Mouse (Mus musculus) lung, postnatal 4 days (tissue): ENCODE results near the gene Pou3f4.
"Not testable (repeated sequence)": the region's sequence is repeated elsewhere in the genome, so short reads cannot be mapped to it uniquely, and the experiment has no call there.

ENCODE experiments used
- DNase-seq, 2 experiments: peaks; one replicate each; pipeline ENCODE4 v3.0.0; 2021

The Pou3f4 gene

GRCm38 (mm10) chrX:110814151-110814571, at the start of gene Pou3f4:
Gene Pou3f4 (plus strand): TSS chrX:110814280.
- DNase-seq, result peak; percentile 13 to 51

GRCm38 (mm10) chrX:110765939-110766338, 48.1 kb upstream of the Pou3f4 start:
- no peak for DNase-seq

- DNase-seq, result not testable (repeated sequence)
Observed at GRCm38 (mm10) chrX:110774807-110775206, 39.3 kb upstream of the Pou3f4 start.

GRCm38 (mm10) chrX:110802502-110802901, 11.6 kb upstream of the Pou3f4 start:
- DNase-seq, result no peak

- no peak for DNase-seq
Observed at GRCm38 (mm10) chrX:110810001-110810578, 4.0 kb upstream of the Pou3f4 start.

GRCm38 (mm10) chrX:110810753-110811506, 3.1 kb upstream of the Pou3f4 start:
- DNase-seq, result no peak

- DNase-seq, result no peak
Observed at GRCm38 (mm10) chrX:110812071-110812470, 2.0 kb upstream of the Pou3f4 start.

- DNase-seq, result no peak
Observed at GRCm38 (mm10) chrX:110813401-110813800, 679 bp upstream of the Pou3f4 start.

- DNase-seq, result no peak
Observed at GRCm38 (mm10) chrX:110814592-110815548, 790 bp downstream of the Pou3f4 start.

- DNase-seq, result no peak
Observed at GRCm38 (mm10) chrX:110815549-110815930, 1.5 kb downstream of the Pou3f4 start.

- DNase-seq, result no peak
Observed at GRCm38 (mm10) chrX:110816609-110817008, 2.5 kb downstream of the Pou3f4 start.

- no peak for DNase-seq
Observed at GRCm38 (mm10) chrX:110817211-110817610, 3.1 kb downstream of the Pou3f4 start.

- no peak for DNase-seq
Observed at GRCm38 (mm10) chrX:110837450-110837849, 23.4 kb downstream of the Pou3f4 start.

GRCm38 (mm10) chrX:110851300-110851699, 37.2 kb downstream of the Pou3f4 start:
- DNase-seq, result no peak
